Mouse (Mus musculus) small intestine, adult 2 months (tissue): Measurements from ENCODE around the gene Tnfrsf8.

Source experiments
- CTCF ChIP-seq: fragments of 200-500 bp; IDR thresholded peaks from 2 replicates; pipeline ENCODE4 v1.5.1; 2012; ENCODE audit warnings: low read depth, mild to moderate bottlenecking, control low read depth, inconsistent platforms, low read length, moderate library complexity, mixed read lengths; ENCODE audit not compliant: insufficient replicate concordance, insufficient read length; ENCODE audit errors: extremely low read depth
- POLR2A ChIP-seq: fragments of 200-500 bp; IDR thresholded peaks from 2 replicates; pipeline ENCODE4 v1.6.1; 2012; ENCODE audit warnings: low read depth, mild to moderate bottlenecking, control low read depth, inconsistent platforms, low read length, moderate library complexity

- TF ChIP-seq CTCF (no peak), POLR2A (no peak)
Measured at GRCm38 (mm10) chr4:145278231-145278630, 36.7 kb downstream of the Tnfrsf8 start.
